Mouse (Mus musculus) neural tube, embryonic 15.5 days (tissue): ENCODE measurements at regions not wholly inside any gene's neighbourhood (a gene's known extent, or its start where the extent isn't known, plus 50 kb on each side); places are given as distances from the start of the nearest gene placed in this dataset.

Experiments
- ATAC-seq: fragments of 200-750 bp; cut with Nextera tagmentation; 2 replicates; pipeline ENCODE4 v1.8.0; 2017; ENCODE audit warnings: mild to moderate bottlenecking, moderate TSS enrichment, moderate library complexity; ENCODE audit not compliant: low FRiP score
- H3K27ac ChIP-seq: fragments of 300-500 bp; sonication (generic); replicated peaks from 2 replicates; pipeline ENCODE4 v1.5.1; 2015; ENCODE audit warnings: mild to moderate bottlenecking, inconsistent platforms
- H3K27me3 ChIP-seq: fragments of 300-500 bp; sonication (generic); replicated peaks from 2 replicates; pipeline ENCODE4 v1.6.1; 2015; ENCODE audit warnings: inconsistent platforms
- H3K36me3 ChIP-seq: fragments of 300-500 bp; sonication (generic); 2 replicates; pipeline ENCODE4 v1.6.1; 2015; ENCODE audit warnings: inconsistent platforms
- H3K4me1 ChIP-seq: fragments of 300-500 bp; sonication (generic); 2 replicates; pipeline ENCODE4 v1.6.1; 2015; ENCODE audit warnings: inconsistent platforms
- H3K4me2 ChIP-seq: fragments of 300-500 bp; sonication (generic); 2 replicates; pipeline ENCODE4 v1.6.1; 2015; ENCODE audit warnings: inconsistent platforms, mild to moderate bottlenecking, moderate library complexity
- H3K4me3 ChIP-seq: fragments of 300-500 bp; sonication (generic); replicated peaks from 2 replicates; pipeline ENCODE4 v1.5.1; 2015; ENCODE audit warnings: mild to moderate bottlenecking, inconsistent platforms
- H3K9ac ChIP-seq: fragments of 300-500 bp; sonication (generic); replicated peaks from 2 replicates; pipeline ENCODE4 v1.6.1; 2015; ENCODE audit warnings: mild to moderate bottlenecking, inconsistent platforms
- H3K9me3 ChIP-seq: fragments of 300-500 bp; sonication (generic); replicated peaks from 2 replicates; pipeline ENCODE4 v1.6.1; 2016; ENCODE audit warnings: inconsistent platforms
- WGBS: fragments of 180-500 bp; shearing (Covaris S2); methylation state at CpG from one replicate; pipeline ENCODE4 v1.1.7; 2015; ENCODE audit warnings: mixed read lengths; 5-methylcytosine and 5-hydroxymethylcytosine counted together

GRCm38 (mm10) chr16:30652692-30653091 lies 53.2 kb downstream of the Fam43a start:
- Histone ChIP-seq H3K9ac (no peak overlapping the region), H3K4me1 (peaks cover 8% of the 10 kb centered on the region), H3K4me3 (no peak overlapping the region), H3K27me3 (no peaks in the 10 kb centered on the region), H3K4me2 (no peak overlapping the region), H3K9me3 (peaks cover 4% of the 10 kb centered on the region; the same call in 1 of the 2 replicates), H3K36me3 (no peaks in the 10 kb centered on the region), H3K27ac (no peak overlapping the region)
- no peak for ATAC-seq
- 83% methylated on average over 4 of the region's 4 CpGs for WGBS

- Histone ChIP-seq H3K27ac (no peak overlapping the region), H3K4me2 (no peak overlapping the region), H3K4me1 (peaks cover 8% of the 10 kb centered on the region), H3K27me3 (no peaks in the 10 kb centered on the region), H3K36me3 (no peaks in the 10 kb centered on the region), H3K4me3 (no peak overlapping the region), H3K9me3 (peaks cover 4% of the 10 kb centered on the region; the same call in 1 of the 2 replicates), H3K9ac (no peak overlapping the region)
- WGBS, result 80% methylated on average over 5 of the region's 5 CpGs
- no peak for ATAC-seq
Measured at GRCm38 (mm10) chr16:30653806-30654205, 54.3 kb downstream of the Fam43a start.

GRCm38 (mm10) chr16:30654226-30654625 lies 54.7 kb downstream of the Fam43a start:
- 83% methylated on average over 9 of the region's 9 CpGs for WGBS
- Histone ChIP-seq H3K36me3 (no peaks in the 10 kb centered on the region), H3K4me2 (no peak overlapping the region), H3K9me3 (peaks cover 1% of the 10 kb centered on the region; the same call in 1 of the 2 replicates), H3K27ac (no peak overlapping the region), H3K4me1 (peaks cover 8% of the 10 kb centered on the region), H3K4me3 (no peak overlapping the region), H3K9ac (no peak overlapping the region), H3K27me3 (no peaks in the 10 kb centered on the region)
- ATAC-seq, result no peak

GRCm38 (mm10) chr16:30655798-30656221 lies 56.3 kb downstream of the Fam43a start:
- WGBS, result 55% methylated on average over 5 of the region's 5 CpGs
- H3K4me2 ChIP-seq, result no peak overlapping the region
- ATAC-seq, result no peak
- H3K36me3 ChIP-seq, result no peaks in the 10 kb centered on the region
- H3K9ac ChIP-seq, result no peak overlapping the region
- H3K4me3 ChIP-seq, result no peak overlapping the region
- H3K4me1 ChIP-seq, result peaks cover 8% of the 10 kb centered on the region
- no peaks in the 10 kb centered on the region for H3K27me3 ChIP-seq
- no peaks in the 10 kb centered on the region for H3K9me3 ChIP-seq
- no peak overlapping the region for H3K27ac ChIP-seq

GRCm38 (mm10) chr16:30656881-30657280 lies 57.4 kb downstream of the Fam43a start:
- no peak overlapping the region for H3K9ac ChIP-seq
- WGBS, result 94% methylated on average over 17 of the region's 17 CpGs

GRCm38 (mm10) chr16:30658921-30659320 lies 59.4 kb downstream of the Fam43a start:
- Histone ChIP-seq H3K36me3 (no peaks in the 10 kb centered on the region), H3K9ac (no peak overlapping the region), H3K9me3 (no peaks in the 10 kb centered on the region), H3K27ac (no peak overlapping the region), H3K4me2 (no peak overlapping the region), H3K4me1 (peaks cover 28% of the 10 kb centered on the region), H3K4me3 (no peak overlapping the region), H3K27me3 (no peaks in the 10 kb centered on the region)
- 46% methylated on average over 4 of the region's 4 CpGs for WGBS
- ATAC-seq, result no peak

More at GRCm38 (mm10) chr16:30656881-30657280, 57.4 kb downstream of the Fam43a start:
- H3K9me3 ChIP-seq, result no peaks in the 10 kb centered on the region
- H3K27me3 ChIP-seq, result no peaks in the 10 kb centered on the region
- no peak overlapping the region for H3K4me3 ChIP-seq
- H3K36me3 ChIP-seq, result no peaks in the 10 kb centered on the region
- H3K27ac ChIP-seq, result no peak overlapping the region
- no peak for ATAC-seq
- H3K4me2 ChIP-seq, result no peak overlapping the region
- peaks cover 16% of the 10 kb centered on the region for H3K4me1 ChIP-seq

- Histone ChIP-seq H3K36me3 (no peaks in the 10 kb centered on the region), H3K9me3 (no peaks in the 10 kb centered on the region), H3K27me3 (no peaks in the 10 kb centered on the region), H3K4me3 (no peak overlapping the region), H3K27ac (peak overlapping the region; percentile 33; the same call in 1 of the 2 replicates), H3K4me1 (peaks cover 28% of the 10 kb centered on the region), H3K4me2 (no peak overlapping the region), H3K9ac (no peak overlapping the region)
- no peak for ATAC-seq
- 59% methylated on average over 16 of the region's 16 CpGs for WGBS
Measured at GRCm38 (mm10) chr16:30661086-30661977, 61.8 kb downstream of the Fam43a start.

- Histone ChIP-seq H3K27ac (no peak overlapping the region), H3K36me3 (no peaks in the 10 kb centered on the region), H3K4me2 (no peak overlapping the region), H3K9me3 (no peaks in the 10 kb centered on the region), H3K4me3 (no peak overlapping the region), H3K27me3 (no peaks in the 10 kb centered on the region), H3K9ac (no peak overlapping the region), H3K4me1 (peaks cover 28% of the 10 kb centered on the region)
- ATAC-seq, result no peak
- WGBS, result 64% methylated on average over 8 of the region's 8 CpGs
Measured at GRCm38 (mm10) chr16:30663055-30663454, 63.5 kb downstream of the Fam43a start.

GRCm38 (mm10) chr16:30663971-30664370 lies 64.4 kb downstream of the Fam43a start:
- 79% methylated on average over 3 of the region's 3 CpGs for WGBS
- peaks cover 28% of the 10 kb centered on the region for H3K4me1 ChIP-seq
- H3K27ac ChIP-seq, result no peak overlapping the region
- no peaks in the 10 kb centered on the region for H3K9me3 ChIP-seq
- H3K27me3 ChIP-seq, result no peaks in the 10 kb centered on the region
- ATAC-seq, result no peak
- no peak overlapping the region for H3K9ac ChIP-seq
- no peaks in the 10 kb centered on the region for H3K36me3 ChIP-seq
- no peak overlapping the region for H3K4me3 ChIP-seq
- no peak overlapping the region for H3K4me2 ChIP-seq

- Histone ChIP-seq H3K27me3 (no peaks in the 10 kb centered on the region), H3K27ac (no peak overlapping the region), H3K9ac (no peak overlapping the region), H3K4me1 (peaks cover 28% of the 10 kb centered on the region), H3K4me3 (no peak overlapping the region), H3K4me2 (no peak overlapping the region), H3K9me3 (no peaks in the 10 kb centered on the region), H3K36me3 (no peaks in the 10 kb centered on the region)
- no peak for ATAC-seq
- WGBS, result 48% methylated on average over 4 of the region's 4 CpGs
Measured at GRCm38 (mm10) chr16:30664433-30664832, 64.9 kb downstream of the Fam43a start.

- Histone ChIP-seq H3K9ac (no peak overlapping the region), H3K4me2 (no peak overlapping the region), H3K27ac (no peak overlapping the region), H3K9me3 (no peaks in the 10 kb centered on the region), H3K27me3 (no peaks in the 10 kb centered on the region), H3K4me3 (no peak overlapping the region), H3K4me1 (peaks cover 28% of the 10 kb centered on the region), H3K36me3 (no peaks in the 10 kb centered on the region)
- WGBS, result 71% methylated on average over 2 of the region's 2 CpGs
- ATAC-seq, result no peak
Measured at GRCm38 (mm10) chr16:30665881-30666280, 66.4 kb downstream of the Fam43a start.

GRCm38 (mm10) chr16:30669883-30670282 lies 70.4 kb downstream of the Fam43a start:
- WGBS, result 75% methylated on average over 8 of the region's 8 CpGs
- no peaks in the 10 kb centered on the region for H3K36me3 ChIP-seq
- H3K27me3 ChIP-seq, result no peaks in the 10 kb centered on the region
- no peak overlapping the region for H3K4me3 ChIP-seq
- no peak for ATAC-seq
- H3K9ac ChIP-seq, result no peak overlapping the region
- no peaks in the 10 kb centered on the region for H3K9me3 ChIP-seq
- no peak overlapping the region for H3K4me2 ChIP-seq
- no peak overlapping the region for H3K27ac ChIP-seq
- H3K4me1 ChIP-seq, result 0 out of 2 replicates have a peak, but pooled peaks cover 4% of the 10 kb centered on the region
